10 mouse cellular contexts compared by ENCODE assay signal in genomic region chr9:56824900-56825299, GRCm38 (mm10). TPM values are rescaled to one million over a fixed set of nuclear protein-coding genes. Genes with fewer than 3 reads are reported as not detected.
A peak's percentile ranks its signal among the peaks of the same experiment; 100 is the strongest.
DNase-seq lines count a peak whose midpoint lies in the region; ATAC-seq and TF ChIP-seq lines count a peak whose summit lies in the region.
"Had no signal": no experiment of that assay in that cellular context is flagged by ENCODE, and none has a peak within 500 bp of the region (broad histone marks: within the 10 kb centered on the region; RNA-seq: fewer than 3 reads in every experiment).

No protein-coding gene starts in this region.

- TF ChIP-seq CTCF in liver, embryonic 14.5 days (IDR thresholded peaks at IDR 0.05; ENCODE audit: low read depth), result peak; percentile 18; the same call in 1 of the 2 replicates
- TF ChIP-seq CTCF in stomach, postnatal 0 days (IDR thresholded peaks at IDR 0.05; ENCODE audit: low read depth), result peak; percentile 73

- DNase-seq in adrenal gland, postnatal 14 days, result peak; percentile 50
- DNase-seq in adrenal gland, adult 8-10 months, result no peak
- DNase-seq in liver, embryonic 14.5 days (ENCODE audit: low read depth in 3 of 3, low spot score in 3 of 3), result no peak
- no peak for DNase-seq in liver
- DNase-seq in cerebellum, postnatal 14 days, result peak; percentile 74 to 79
- DNase-seq in kidney, postnatal 4 days, result peak; percentile 50 to 61
- DNase-seq in stomach, postnatal 0 days (ENCODE audit: low spot score), result peak; percentile 43
- DNase-seq in spleen, postnatal 36 days (ENCODE audit: low spot score in 2 of 2), result no peak

- no peak overlapping the region for H3K4me2 ChIP-seq in liver, embryonic 14.5 days (ENCODE audit: low read depth)
- no peak overlapping the region for H3K4me2 ChIP-seq in stomach, postnatal 0 days (replicated peaks; ENCODE audit: low read depth)
- H3K4me2 ChIP-seq: liver, embryonic 15.5 days had no signal

- WGBS in liver, embryonic 14.5 days (ENCODE audit: insufficient replicate concordance), result 18% methylated on average over 3 of the region's 3 CpGs
- 7% methylated on average over 3 of the region's 3 CpGs for WGBS in stomach, postnatal 0 days

- H3K27ac ChIP-seq in liver, embryonic 14.5 days, result no peak overlapping the region
- H3K27ac ChIP-seq in stomach, postnatal 0 days (replicated peaks), result no peak overlapping the region
- H3K27ac ChIP-seq: liver, embryonic 15.5 days; stomach, embryonic 15.5 days had no signal

- no peaks in the 10 kb centered on the region for H3K9me3 ChIP-seq in liver, embryonic 14.5 days (ENCODE audit: control insufficient read depth, low read length)
- no peaks in the 10 kb centered on the region for H3K9me3 ChIP-seq in stomach, postnatal 0 days (ENCODE audit: control insufficient read depth, low read length)
- H3K9me3 ChIP-seq: liver, embryonic 15.5 days; stomach, embryonic 15.5 days had no signal

- H3K36me3 ChIP-seq in liver, embryonic 14.5 days (replicated peaks; ENCODE audit: control insufficient read depth, insufficient read depth, low read depth), result no peaks in the 10 kb centered on the region
- no peaks in the 10 kb centered on the region for H3K36me3 ChIP-seq in stomach, postnatal 0 days (ENCODE audit: control insufficient read depth, insufficient read depth, low read length)
- H3K36me3 ChIP-seq: liver, embryonic 15.5 days; stomach, embryonic 15.5 days had no signal

- no peak for TF ChIP-seq EP300 in liver, embryonic 14.5 days (IDR thresholded peaks at IDR 0.05; ENCODE audit: low read depth)
- no peak for TF ChIP-seq EP300 in stomach, postnatal 0 days (optimal IDR thresholded peaks at IDR 0.05)

- no peak for ATAC-seq in liver, embryonic 14.5 days (ENCODE audit: insufficient read depth)
- ATAC-seq in stomach, postnatal 0 days (ENCODE audit: low FRiP score, low TSS enrichment), result no peak

- H3K9ac ChIP-seq in liver, embryonic 14.5 days (replicated peaks), result no peak overlapping the region
- no peak overlapping the region for H3K9ac ChIP-seq in stomach, postnatal 0 days (ENCODE audit: low read length)
- H3K9ac ChIP-seq: liver, embryonic 15.5 days; stomach, embryonic 15.5 days had no signal

- H3K27me3 ChIP-seq in liver, embryonic 14.5 days (ENCODE audit: control insufficient read depth, insufficient read depth, low read length), result peaks cover 5% of the 10 kb centered on the region; the same call in 1 of the 2 replicates
- H3K27me3 ChIP-seq in stomach, postnatal 0 days (ENCODE audit: control insufficient read depth, insufficient read depth, low read length), result no peaks in the 10 kb centered on the region
- H3K27me3 ChIP-seq: stomach, embryonic 15.5 days had no signal

- H3K4me3 ChIP-seq in liver, embryonic 14.5 days (ENCODE audit: insufficient read depth in 1 of 2, low read depth in 2 of 2, low read length in 2 of 2), result no peak overlapping the region
- no peak overlapping the region for H3K4me3 ChIP-seq in stomach, postnatal 0 days (ENCODE audit: low read depth, low read length)
- H3K4me3 ChIP-seq: liver, embryonic 15.5 days; stomach, embryonic 15.5 days had no signal

- H3K4me1 ChIP-seq in liver, embryonic 14.5 days (replicated peaks; ENCODE audit: control insufficient read depth in 2 of 2, insufficient read depth in 2 of 2, low read length in 1 of 2), result no peaks in the 10 kb centered on the region
- no peaks in the 10 kb centered on the region for H3K4me1 ChIP-seq in stomach, postnatal 0 days (replicated peaks; ENCODE audit: control insufficient read depth, insufficient read depth)
- H3K4me1 ChIP-seq: liver, embryonic 15.5 days had no signal

RNA-seq across cellular contexts. Expression of gene Lingo1, which starts 28.6 kb away (rescaled TPM):
- 1.4 and 3.0 TPM in 2 replicates for total RNA-seq in adrenal gland, postnatal 14 days (2021)
- total RNA-seq in adrenal gland, adult 8-10 months (2022), result 1 to 10 TPM; 1.2 to 2.3 (median 1.8) TPM
- polyA plus RNA-seq in liver, embryonic 14.5 days (2012; rRNA removed), result 0.58 and 0.77 TPM in 2 replicates
- polyA plus RNA-seq in liver, embryonic 14.5 days (2014; fragmentation: Nextera tagmentation; extraction: Ambion mirVana), result 0.14 and 0.16 TPM in 2 replicates
- 0.99 and 1.2 TPM in 2 replicates for polyA plus RNA-seq in stomach, postnatal 0 days (2015; fragmentation: Nextera tagmentation; extraction: Ambion mirVana)

RNA-seq across cellular contexts. Expression of gene Odf3l1, which starts 39.6 kb away (rescaled TPM):
- 2.0 and 3.2 TPM in 2 replicates for total RNA-seq in adrenal gland, postnatal 14 days (2021)
- total RNA-seq in adrenal gland, adult 8-10 months (2022), result 1 to 10 TPM in 1 of 4 experiments, under 1 TPM in 2, not detected in 1; 0.29 to 1.5 (median 0.40) TPM
- polyA plus RNA-seq in liver, embryonic 14.5 days (2012; rRNA removed), result not detected in 2 replicates
- polyA plus RNA-seq in liver, embryonic 14.5 days (2014; fragmentation: Nextera tagmentation; extraction: Ambion mirVana), result not detected in 2 replicates
- 0.57 and 0.71 TPM in 2 replicates for polyA plus RNA-seq in stomach, postnatal 0 days (2015; fragmentation: Nextera tagmentation; extraction: Ambion mirVana)

RNA-seq across cellular contexts. Expression of gene Cspg4, which starts 39.9 kb away (rescaled TPM):
- total RNA-seq in adrenal gland, postnatal 14 days (2021), result 12.5 and 17.0 TPM in 2 replicates
- 10 to 100 TPM in 1 of 4 experiments, 1 to 10 TPM in 3; 6.4 to 15.0 (median 8.1) TPM for total RNA-seq in adrenal gland, adult 8-10 months (2022)
- polyA plus RNA-seq in liver, embryonic 14.5 days (2012; rRNA removed), result 0.16 and 0.19 TPM in 2 replicates
- polyA plus RNA-seq in liver, embryonic 14.5 days (2014; fragmentation: Nextera tagmentation; extraction: Ambion mirVana), result 0.08 and 0.32 TPM in 2 replicates
- polyA plus RNA-seq in stomach, postnatal 0 days (2015; fragmentation: Nextera tagmentation; extraction: Ambion mirVana), result 7.8 and 9.0 TPM in 2 replicates

Comparison
In these comparisons a context has a peak if more than half of its experiments do, and no peak if none do; other contexts are left out.
1. DNase-seq: peak in adrenal gland, postnatal 14 days (single experiment), cerebellum, postnatal 14 days (2 of 2), kidney, postnatal 4 days (2 of 2) and stomach, postnatal 0 days (single experiment); none in adrenal gland, adult 8-10 months (single experiment), liver, embryonic 14.5 days (0 of 3), liver (single experiment) and spleen, postnatal 36 days (0 of 2).